Mouse (Mus musculus) v-Abl transformed pro-B cells (cell line): Measurements from ENCODE around the gene 2900011O08Rik.
"Not testable (repeated sequence)": the region's sequence is repeated elsewhere in the genome, so short reads cannot be mapped to it uniquely, and the experiment has no call there.

Source experiments
- in situ Hi-C, 2 experiments: fragments of 400-800 bp; cut with MboI; formaldehyde crosslinking; loops; one replicate each; pipeline ENCODE4 v1.15.1; 2025; ENCODE audit not compliant: unreplicated experiment in 2 of 2

Gene 2900011O08Rik

GRCm38 (mm10) chr16:13986574-13987478, at the start of gene 2900011O08Rik, which contains the start of gene Ifitm7:
2900011O08Rik (plus strand) TSS chr16:13986604.
Ifitm7 (minus strand) TSS chr16:13986888.
- in situ Hi-C loops, result no loop called here

GRCm38 (mm10) chr16:13940139-13940846, 46.1 kb upstream of the 2900011O08Rik start:
- in situ Hi-C loops, result no loop called here

- in situ Hi-C loops, result no loop called here
These were observed 45.5 kb upstream of the 2900011O08Rik start for GRCm38 (mm10) chr16:13940847-13941395.

GRCm38 (mm10) chr16:13944178-13944577, 42.2 kb upstream of the 2900011O08Rik start:
- in situ Hi-C loops, result no loop called here

- in situ Hi-C loops, result no loop called here
These were observed 41.7 kb upstream of the 2900011O08Rik start for GRCm38 (mm10) chr16:13944752-13945151.

- in situ Hi-C loops, result no loop called here
These were observed 41.3 kb upstream of the 2900011O08Rik start for GRCm38 (mm10) chr16:13945153-13945552.

- in situ Hi-C loops, result no loop called here
These were observed 40.1 kb upstream of the 2900011O08Rik start for GRCm38 (mm10) chr16:13946306-13946705.

GRCm38 (mm10) chr16:13951245-13951644, 35.2 kb upstream of the 2900011O08Rik start:
- in situ Hi-C loops, result no loop called here

- in situ Hi-C loops, result no loop called here
These were observed 24.4 kb upstream of the 2900011O08Rik start for GRCm38 (mm10) chr16:13962053-13962452.

- in situ Hi-C loops, result no loop called here
These were observed 17.3 kb upstream of the 2900011O08Rik start for GRCm38 (mm10) chr16:13969096-13969495.

- in situ Hi-C loops, result no loop called here
These were observed 14.4 kb upstream of the 2900011O08Rik start for GRCm38 (mm10) chr16:13972051-13972450.

- in situ Hi-C loops, result not testable (repeated sequence)
These were observed 10.0 kb upstream of the 2900011O08Rik start for GRCm38 (mm10) chr16:13976358-13976896.

- in situ Hi-C loops, result not testable (repeated sequence)
These were observed 9.4 kb upstream of the 2900011O08Rik start for GRCm38 (mm10) chr16:13977026-13977425.

GRCm38 (mm10) chr16:13981726-13982125, 4.7 kb upstream of the 2900011O08Rik start:
- in situ Hi-C loops, result not testable (repeated sequence)

GRCm38 (mm10) chr16:13983161-13983560, 3.2 kb upstream of the 2900011O08Rik start:
- in situ Hi-C loops, result no loop called here

GRCm38 (mm10) chr16:13986197-13986573, 219 bp upstream of the 2900011O08Rik start:
- in situ Hi-C loops, result no loop called here

- in situ Hi-C loops, result no loop called here
These were observed 6.3 kb downstream of the 2900011O08Rik start for GRCm38 (mm10) chr16:13992518-13993248.

GRCm38 (mm10) chr16:13994076-13994475, 7.7 kb downstream of the 2900011O08Rik start:
- in situ Hi-C loops, result no loop called here

- in situ Hi-C loops, result no loop called here
These were observed 8.1 kb downstream of the 2900011O08Rik start for GRCm38 (mm10) chr16:13994502-13994901.
